Mouse (Mus musculus) testis, postnatal 14 days (tissue): ENCODE measurements around the gene Cops9.

Source experiments
- DNase-seq: peaks from one replicate; pipeline ENCODE4 v3.0.0; 2021; ENCODE audit warnings: low spot score

Cops9 gene

GRCm38 (mm10) chr1:92646601-92647000, 4.8 kb upstream of the Cops9 start:
- DNase-seq: no peak

- DNase-seq: no peak
Observed at GRCm38 (mm10) chr1:92646111-92646510, 4.3 kb upstream of the Cops9 start.

- DNase-seq: no peak
Observed at GRCm38 (mm10) chr1:92644916-92645315, 3.1 kb upstream of the Cops9 start.

- DNase-seq: no peak
Observed at GRCm38 (mm10) chr1:92643691-92644090, 1.9 kb upstream of the Cops9 start.

- no peak for DNase-seq
Observed at GRCm38 (mm10) chr1:92640393-92640792, 1.4 kb downstream of the Cops9 start.

DNA sequence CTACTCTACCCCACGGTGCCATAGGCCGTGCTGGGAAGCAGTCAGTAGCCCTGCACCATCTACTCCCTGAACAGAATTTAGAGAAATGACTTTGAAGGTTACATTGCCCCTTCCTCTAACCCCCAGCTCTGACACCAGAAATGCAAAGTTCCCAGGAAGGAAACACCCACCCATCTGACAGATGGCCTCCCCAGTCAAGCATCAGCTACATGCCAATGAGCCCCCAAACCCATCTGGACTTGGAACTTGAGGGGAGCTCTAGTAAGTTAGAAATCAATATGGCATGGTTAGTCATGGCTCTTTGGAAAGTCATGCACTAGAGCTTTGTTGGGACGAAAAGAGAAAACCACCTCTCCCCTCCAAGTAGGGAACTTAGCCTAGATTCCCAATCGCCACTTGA, 3.0 kb downstream of the Cops9 start:
- DNase-seq: no peak

GRCm38 (mm10) chr1:92638181-92638580, 3.6 kb downstream of the Cops9 start:
- no peak for DNase-seq

DNA sequence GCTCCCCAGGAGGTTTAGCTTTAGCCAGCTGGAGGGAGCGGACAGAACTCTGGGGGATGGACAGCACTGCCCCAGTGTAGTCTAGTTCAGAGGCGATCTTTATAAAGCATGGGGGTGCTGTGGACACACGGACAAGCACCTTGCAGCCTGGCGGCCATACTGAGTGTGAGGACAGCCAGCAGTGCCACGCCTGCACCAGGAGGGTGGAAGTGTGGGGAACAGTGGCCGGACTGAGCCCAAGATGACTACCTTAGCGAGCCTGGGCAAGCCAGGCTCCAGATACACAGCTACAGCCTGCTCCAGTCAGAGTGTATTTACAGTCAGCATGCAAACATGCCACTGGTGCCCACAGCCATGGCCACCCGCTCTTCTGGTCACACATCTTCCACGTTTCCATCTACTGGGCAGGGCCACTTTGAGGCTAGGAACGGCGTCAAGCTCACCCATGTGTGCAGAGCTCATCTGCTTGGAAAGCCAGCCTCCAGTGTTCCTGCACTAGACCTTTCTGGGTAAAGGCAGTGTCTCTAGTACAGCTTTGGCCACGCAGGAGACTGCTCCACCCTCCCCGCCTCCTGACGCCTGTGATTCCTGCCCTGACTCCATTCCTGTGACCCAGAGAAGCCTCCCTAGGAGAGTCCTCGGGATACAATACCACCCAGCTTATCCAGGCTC, 4.1 kb downstream of the Cops9 start:
- no peak for DNase-seq

DNA sequence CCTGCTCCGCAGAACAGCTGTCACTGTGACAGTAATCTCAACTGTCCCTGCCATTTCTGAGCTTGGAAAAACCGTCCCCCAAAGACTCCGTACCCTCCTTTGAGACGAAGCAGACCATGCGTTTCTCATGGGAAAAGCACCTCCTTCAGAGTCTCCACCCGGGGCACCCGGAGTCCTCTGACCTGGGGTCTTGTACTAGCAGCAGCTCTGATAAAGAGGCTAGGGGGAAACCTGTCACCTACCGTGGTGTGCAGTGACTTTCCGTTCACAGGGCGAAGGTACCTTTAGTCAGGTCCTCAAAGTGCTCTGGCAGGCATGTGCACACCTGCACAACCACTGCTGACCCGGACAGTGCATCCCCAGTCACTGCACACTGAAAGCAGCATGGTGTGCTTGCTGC, 5.1 kb downstream of the Cops9 start:
- no peak for DNase-seq

DNA sequence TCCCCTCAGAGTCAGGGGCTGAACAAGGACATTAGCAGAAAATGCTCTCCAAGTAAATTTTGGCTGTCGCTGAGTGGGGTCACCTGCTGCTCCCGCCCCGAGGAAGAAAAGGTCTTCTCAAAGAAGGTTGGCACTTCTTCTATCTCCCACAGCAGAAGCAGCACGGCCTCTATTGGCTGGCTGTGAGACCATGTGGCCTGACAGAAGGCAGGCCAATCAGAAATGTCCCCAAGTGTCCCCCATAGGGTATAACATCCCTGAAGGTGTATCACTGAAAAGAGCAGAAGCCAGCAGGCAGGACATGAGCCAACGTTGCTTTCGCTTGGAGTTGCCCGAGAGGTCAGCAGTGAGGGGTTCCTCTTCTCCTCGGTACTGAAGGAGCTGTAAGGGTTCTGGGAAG, 5.8 kb downstream of the Cops9 start:
- no peak for DNase-seq

DNA sequence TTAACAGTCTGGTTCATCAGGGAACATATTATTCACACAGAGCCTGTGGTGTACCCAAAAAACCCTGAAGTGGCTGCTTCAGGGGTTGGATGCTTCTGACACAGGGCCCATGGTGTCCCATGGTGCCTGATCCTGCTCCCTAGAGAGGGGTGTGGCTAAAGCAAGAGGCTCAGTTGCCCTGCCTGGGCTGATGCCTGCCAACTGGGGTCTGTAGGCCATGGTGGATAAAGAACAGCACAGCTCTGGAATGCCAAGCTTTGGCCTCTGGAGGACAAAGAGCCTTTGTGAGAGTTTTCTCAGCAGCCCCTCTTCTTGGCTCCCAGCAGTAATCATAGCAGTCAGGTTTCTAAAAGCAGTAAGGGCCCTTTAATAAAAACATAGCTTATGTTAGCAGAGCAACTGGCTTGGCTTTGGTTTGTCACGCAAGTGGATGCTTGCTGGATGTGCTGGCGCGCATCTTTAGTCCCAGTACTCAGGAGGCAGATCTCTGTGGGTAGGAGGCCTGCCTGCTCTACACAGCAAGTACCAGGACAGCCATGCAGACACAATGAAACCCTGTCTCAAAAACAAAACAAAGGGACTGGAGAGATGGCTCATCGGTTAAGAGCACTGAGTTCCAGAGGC, 6.7 kb downstream of the Cops9 start:
- no peak for DNase-seq

DNA sequence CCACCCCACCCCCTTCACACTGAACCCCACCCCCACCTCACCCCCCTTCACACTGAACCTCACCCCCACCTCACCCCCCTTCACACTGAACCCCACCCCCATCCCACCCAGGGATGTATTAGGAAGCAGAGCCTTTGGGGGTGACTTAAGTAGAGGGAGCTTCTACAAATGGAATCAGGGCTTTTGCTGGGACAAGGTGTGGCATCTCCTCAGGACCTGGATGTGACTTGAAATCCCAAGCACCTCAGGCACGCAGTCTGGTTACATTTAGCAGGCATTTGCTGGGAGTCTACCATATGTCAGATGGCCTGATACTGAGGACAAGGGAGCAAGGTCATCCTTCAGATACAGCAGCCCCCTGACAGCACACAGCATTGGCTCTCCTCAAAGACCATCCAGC, 7.2 kb downstream of the Cops9 start:
- no peak for DNase-seq

- no peak for DNase-seq
Observed at GRCm38 (mm10) chr1:92633726-92634125, 8.1 kb downstream of the Cops9 start.

DNA sequence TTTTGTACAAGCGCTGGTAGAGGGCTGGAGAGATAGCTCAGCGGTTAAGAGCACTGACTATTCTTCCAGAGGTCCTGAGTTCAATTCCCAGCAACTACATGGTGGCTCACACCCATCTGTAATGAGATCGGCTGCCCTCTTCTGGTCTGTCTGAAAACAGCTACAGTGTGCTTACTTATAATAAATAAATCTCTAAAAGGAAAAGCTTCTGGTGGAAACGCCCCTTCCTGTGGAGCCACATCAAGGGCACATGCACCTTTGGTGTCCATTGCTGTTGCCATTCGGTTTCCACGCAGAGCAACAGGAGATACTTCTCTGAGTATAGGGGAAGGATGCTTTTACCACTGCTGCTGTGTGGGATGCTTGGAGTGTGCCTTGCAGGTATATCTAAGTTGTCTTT, 8.8 kb downstream of the Cops9 start:
- DNase-seq: no peak

DNA sequence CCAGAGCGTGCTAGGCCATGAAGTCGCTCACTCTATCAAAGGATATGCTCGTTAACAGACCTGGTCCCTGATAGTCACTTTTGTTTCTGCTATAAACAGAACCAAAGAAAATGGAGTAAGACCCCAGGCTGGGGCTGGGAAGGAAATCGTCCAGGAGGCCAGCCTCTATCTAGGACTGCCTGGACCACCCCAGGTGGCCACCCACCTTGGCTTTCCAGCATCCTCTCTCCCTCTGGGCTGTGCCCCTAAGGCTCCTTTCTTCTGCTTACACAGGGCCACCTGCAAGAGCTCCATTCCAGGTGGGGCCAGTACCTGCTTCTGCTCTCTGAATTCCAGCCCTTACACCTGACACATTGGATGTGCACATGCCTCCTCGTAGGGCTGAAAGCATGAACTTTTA, 9.6 kb downstream of the Cops9 start:
- DNase-seq: no peak

DNA sequence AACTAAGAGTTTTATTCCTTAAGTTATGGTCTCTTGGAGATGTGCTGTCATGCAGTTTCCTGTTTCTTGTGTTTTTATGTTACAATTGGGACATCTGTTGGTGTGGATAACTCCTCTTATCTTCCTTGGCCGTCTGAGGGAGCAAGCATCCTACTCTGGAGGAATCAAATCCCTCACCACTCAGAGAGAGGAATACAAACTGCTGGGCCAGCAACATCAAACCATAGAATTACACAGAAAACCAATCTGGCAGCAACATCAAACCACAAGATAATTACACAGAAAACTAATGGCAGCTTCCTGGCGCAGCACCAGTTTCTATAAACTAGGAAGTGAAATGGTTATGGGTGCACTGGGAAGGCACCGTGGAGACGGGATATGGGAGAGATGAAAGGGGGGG, 13.6 kb downstream of the Cops9 start:
- DNase-seq: no peak

DNA sequence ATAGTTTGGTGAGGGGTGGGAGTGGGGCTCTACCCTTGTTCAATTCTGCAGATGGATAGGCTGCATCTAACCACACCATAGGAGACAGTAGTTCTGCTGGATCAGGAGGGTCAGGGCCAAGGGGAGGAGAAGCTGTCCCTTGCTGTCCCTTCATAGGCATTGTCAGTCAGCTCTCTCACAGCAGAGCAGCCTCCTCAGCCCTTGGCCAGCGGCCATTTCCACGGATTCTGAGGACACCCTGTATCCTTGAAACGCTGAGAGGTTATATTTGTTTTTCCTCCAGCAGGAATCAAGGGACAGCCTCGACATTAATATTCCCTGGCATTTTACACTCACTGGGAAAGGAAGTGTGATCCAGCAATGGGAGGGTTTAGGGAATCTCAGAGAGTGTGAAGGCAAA, 23.4 kb downstream of the Cops9 start:
- peak; percentile 30 for DNase-seq

- no peak for DNase-seq
Observed at GRCm38 (mm10) chr1:92617488-92617887, 24.3 kb downstream of the Cops9 start, which contains the start of gene Olfr12. TSS of gene Olfr12 (plus strand) at chr1:92617788.

GRCm38 (mm10) chr1:92616046-92616445, 25.7 kb downstream of the Cops9 start:
- DNase-seq: no peak

GRCm38 (mm10) chr1:92614516-92614915, 27.3 kb downstream of the Cops9 start:
- no peak for DNase-seq

DNA sequence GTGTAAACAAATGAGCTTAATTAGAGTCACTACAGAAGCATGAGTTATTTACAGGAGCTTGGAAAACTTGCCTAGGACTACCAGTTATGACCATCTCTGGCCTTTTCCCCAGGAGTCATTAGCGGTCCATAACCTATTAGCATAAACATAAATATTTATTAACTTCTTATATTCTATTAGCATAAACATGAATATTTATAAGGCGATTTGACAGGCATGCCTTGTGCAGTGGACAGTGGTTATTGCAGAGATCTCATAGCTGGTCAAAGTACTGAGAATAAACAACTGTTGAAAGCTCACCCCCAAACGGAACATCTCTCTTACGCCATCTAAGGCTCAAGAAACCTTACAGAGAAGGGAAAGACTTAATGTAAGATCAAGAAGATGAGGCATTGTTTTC, 28.6 kb downstream of the Cops9 start:
- no peak for DNase-seq

DNA sequence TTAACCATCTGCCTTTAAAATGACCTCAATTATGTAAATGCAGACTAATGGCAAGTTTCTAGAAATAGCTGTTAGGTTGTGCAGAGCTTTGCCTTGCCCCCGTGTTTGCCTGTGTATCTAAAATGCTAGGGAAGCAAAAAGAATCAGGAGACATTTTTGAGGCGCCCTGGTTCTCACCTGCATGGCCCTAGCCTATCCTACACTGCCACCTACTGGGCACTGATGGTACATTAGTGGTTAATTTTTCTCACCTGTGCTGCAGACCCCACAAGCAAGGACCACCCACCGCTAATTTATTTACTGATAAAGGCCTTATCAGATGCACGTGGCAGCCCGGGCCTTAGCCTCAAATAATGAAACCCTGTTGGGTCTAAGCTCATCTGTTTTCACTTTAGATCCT, 30.8 kb downstream of the Cops9 start:
- DNase-seq: peak; percentile 19

DNA sequence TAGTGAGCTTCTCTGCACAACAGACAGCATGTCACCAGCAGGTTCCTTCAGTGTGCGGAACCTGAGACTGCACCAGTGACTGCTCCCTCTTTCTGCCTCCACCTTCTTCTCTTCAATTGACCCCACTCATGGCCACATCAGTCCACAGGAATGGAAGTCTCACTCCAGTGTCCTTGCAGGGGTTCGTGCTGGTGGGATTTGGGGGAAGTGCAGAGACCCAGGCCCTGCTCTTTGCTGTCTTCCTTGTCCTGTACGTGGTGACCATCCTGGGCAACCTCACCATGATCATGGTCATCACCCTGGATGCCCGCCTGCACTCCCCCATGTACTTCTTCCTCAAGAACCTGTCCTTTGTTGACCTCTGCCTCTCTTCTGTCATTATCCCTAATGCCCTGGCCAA, 34.1 kb downstream of the Cops9 start:
- no peak for DNase-seq

DNA sequence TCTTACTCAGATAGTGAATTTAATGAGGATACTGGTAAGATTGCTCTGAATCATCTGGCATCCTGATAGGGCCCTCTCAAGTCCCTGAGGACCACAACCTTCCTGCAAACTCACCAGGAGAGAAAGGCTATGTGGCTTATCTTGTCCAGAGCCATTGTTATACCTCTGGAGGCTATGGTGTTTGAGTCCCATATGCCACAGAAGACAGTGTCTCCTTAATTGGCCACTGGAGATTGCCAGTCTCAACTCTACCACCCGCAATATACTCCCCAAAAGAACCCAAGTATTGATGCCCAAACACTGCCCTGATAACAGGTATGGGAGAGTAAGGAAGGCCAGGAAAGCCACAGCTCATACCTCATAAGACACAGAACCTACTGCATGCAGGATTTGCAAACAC, 36.3 kb downstream of the Cops9 start, which contains the start of gene Olfr1410:
Olfr1410 (plus strand) TSS at position 301 of the 400 bp plus-strand sequence.
- DNase-seq: no peak
